Mouse (Mus musculus): Measurements from ENCODE around the gene Pifo. TPM values are rescaled to one million over a fixed set of nuclear protein-coding genes. Genes with fewer than 3 reads are reported as not detected.

Pifo gene
- not detected in 2 replicates for polyA plus RNA-seq (2015; fragmentation: Nextera tagmentation; extraction: Ambion mirVana)

GRCm38 (mm10) chr3:106014546-106014945 lies at the start of gene Pifo:
Gene Pifo (minus strand): TSS chr3:106014646.

GRCm38 (mm10) chr3:106032781-106033180 lies 18.3 kb upstream of the Pifo start, which contains the start of gene Chil5:
Gene Chil5 (minus strand): TSS chr3:106032814.

GRCm38 (mm10) chr3:105973411-105973810 lies 41.0 kb downstream of the Pifo start, which contains the start of gene Ovgp1:
Gene Ovgp1 (plus strand): TSS chr3:105973711.

GRCm38 (mm10) chr3:105959999-105960398 lies 54.4 kb downstream of the Pifo start, which contains the start of gene Atp5f1:
Gene Atp5f1 (minus strand): TSS chr3:105960099.

GRCm38 (mm10) chr3:105958974-105959580 lies 55.4 kb downstream of the Pifo start, which contains the start of gene Wdr77:
Gene Wdr77 (plus strand): TSS chr3:105959369.

Other genes with a start within 250 kb of the Pifo start
- gene Rap1a, start 213.3 kb downstream of the Pifo start, polyA plus RNA-seq (2015; fragmentation: Nextera tagmentation; extraction: Ambion mirVana) = 176 and 188 TPM in 2 replicates
- 0.25 and 0.54 TPM in 2 replicates for gene Adora3, start 143.8 kb downstream of the Pifo start, polyA plus RNA-seq (2015; fragmentation: Nextera tagmentation; extraction: Ambion mirVana)
- not detected in 2 replicates for gene Tmigd3, start 143.7 kb downstream of the Pifo start, polyA plus RNA-seq (2015; fragmentation: Nextera tagmentation; extraction: Ambion mirVana)
- 0.90 and 0.94 TPM in 2 replicates for gene I830077J02Rik, start 82.0 kb downstream of the Pifo start, polyA plus RNA-seq (2015; fragmentation: Nextera tagmentation; extraction: Ambion mirVana)
- 31.9 and 62.2 TPM in 2 replicates for gene Wdr77, start 55.3 kb downstream of the Pifo start, polyA plus RNA-seq (2015; fragmentation: Nextera tagmentation; extraction: Ambion mirVana)
- gene Atp5f1, start 54.5 kb downstream of the Pifo start, polyA plus RNA-seq (2015; fragmentation: Nextera tagmentation; extraction: Ambion mirVana) = 487 and 574 TPM in 2 replicates
- gene Ovgp1, start 40.9 kb downstream of the Pifo start, polyA plus RNA-seq (2015; fragmentation: Nextera tagmentation; extraction: Ambion mirVana) = 0.95 and 1.2 TPM in 2 replicates
- not detected in 2 replicates for gene Chil5, start 18.2 kb upstream of the Pifo start, polyA plus RNA-seq (2015; fragmentation: Nextera tagmentation; extraction: Ambion mirVana)
- gene Chia1, start 98.6 kb upstream of the Pifo start, polyA plus RNA-seq (2015; fragmentation: Nextera tagmentation; extraction: Ambion mirVana) = 0.12 and 0.14 TPM in 2 replicates
- 5.7 and 8.9 TPM in 2 replicates for gene Chil3, start 152.9 kb upstream of the Pifo start, polyA plus RNA-seq (2015; fragmentation: Nextera tagmentation; extraction: Ambion mirVana)
- not detected in 2 replicates for gene Chil4, start 204.9 kb upstream of the Pifo start, polyA plus RNA-seq (2015; fragmentation: Nextera tagmentation; extraction: Ambion mirVana)